Mouse (Mus musculus): ENCODE measurements around the gene Tmem116.

GRCm38 (mm10) chr5:121438756-121439155 lies 12.9 kb upstream of the Tmem116 start:
- no peak for TF ChIP-seq CTCF (IDR thresholded peaks at IDR 0.05; ENCODE audit: low read depth)
- TF ChIP-seq EP300 (optimal IDR thresholded peaks at IDR 0.05), result no peak
